Mouse (Mus musculus) adrenal gland, postnatal 14 days (tissue): ENCODE results near the gene Lrrc63. TPM values are rescaled to one million over a fixed set of nuclear protein-coding genes. Genes with fewer than 3 reads are reported as not detected.

Source experiments
- DNase-seq: peaks from one replicate; pipeline ENCODE4 v3.0.0; 2021; ENCODE audit warnings: mixed read lengths
- total RNA-seq: library from RNA; stranded (reverse); gene quantifications from 2 replicates; pipeline ENCODE4 v1.2.3, GENCODE M21; 2021

Lrrc63 gene
- total RNA-seq, 1 experiment from 2014 or later: not detected

- DNase-seq: no peak
These were observed 5.7 kb upstream of the Lrrc63 start for GRCm38 (mm10) chr14:75136119-75136966.

GRCm38 (mm10) chr14:75131324-75131935 is 749 bp upstream of the Lrrc63 start:
- DNase-seq: no peak

GRCm38 (mm10) chr14:75121658-75122057 is 9.0 kb downstream of the Lrrc63 start:
- no peak for DNase-seq

- no peak for DNase-seq
These were observed 27.7 kb downstream of the Lrrc63 start for GRCm38 (mm10) chr14:75102956-75103355.

GRCm38 (mm10) chr14:75077946-75078345 is 52.7 kb downstream of the Lrrc63 start:
- DNase-seq: peak; percentile 73

GRCm38 (mm10) chr14:75075299-75076180 is 55.1 kb downstream of the Lrrc63 start:
- no peak for DNase-seq

GRCm38 (mm10) chr14:75071091-75071490 is 59.6 kb downstream of the Lrrc63 start:
- no peak for DNase-seq

GRCm38 (mm10) chr14:75069356-75069979 is 61.2 kb downstream of the Lrrc63 start:
- DNase-seq: peak; percentile 20

- DNase-seq: peak; percentile 6
These were observed 62.1 kb downstream of the Lrrc63 start for GRCm38 (mm10) chr14:75068430-75069112.

- no peak for DNase-seq
These were observed 65.5 kb downstream of the Lrrc63 start for GRCm38 (mm10) chr14:75065211-75065610.

- peak; percentile 4 for DNase-seq
These were observed 66.2 kb downstream of the Lrrc63 start for GRCm38 (mm10) chr14:75064520-75064919.

GRCm38 (mm10) chr14:75063936-75064335 is 66.7 kb downstream of the Lrrc63 start:
- DNase-seq: no peak

- DNase-seq: peak; percentile 44
These were observed 70.1 kb downstream of the Lrrc63 start for GRCm38 (mm10) chr14:75060562-75060961.

GRCm38 (mm10) chr14:75056861-75057431 is 73.7 kb downstream of the Lrrc63 start:
- peak; percentile 6 for DNase-seq

GRCm38 (mm10) chr14:75054455-75055343 is 76.0 kb downstream of the Lrrc63 start:
- DNase-seq: no peak

- no peak for DNase-seq
These were observed 78.2 kb downstream of the Lrrc63 start for GRCm38 (mm10) chr14:75052451-75052850.

- peak; percentile 8 for DNase-seq
These were observed 85.5 kb downstream of the Lrrc63 start for GRCm38 (mm10) chr14:75045184-75045583.

GRCm38 (mm10) chr14:75035431-75035830 is 95.2 kb downstream of the Lrrc63 start:
- no peak for DNase-seq
